Mouse (Mus musculus) kidney, adult 11 months (tissue): ENCODE data around the gene Dpm1.

Experiments
- DNase-seq: peaks from one replicate; pipeline ENCODE4 v3.0.0; 2022

The Dpm1 gene

DNA sequence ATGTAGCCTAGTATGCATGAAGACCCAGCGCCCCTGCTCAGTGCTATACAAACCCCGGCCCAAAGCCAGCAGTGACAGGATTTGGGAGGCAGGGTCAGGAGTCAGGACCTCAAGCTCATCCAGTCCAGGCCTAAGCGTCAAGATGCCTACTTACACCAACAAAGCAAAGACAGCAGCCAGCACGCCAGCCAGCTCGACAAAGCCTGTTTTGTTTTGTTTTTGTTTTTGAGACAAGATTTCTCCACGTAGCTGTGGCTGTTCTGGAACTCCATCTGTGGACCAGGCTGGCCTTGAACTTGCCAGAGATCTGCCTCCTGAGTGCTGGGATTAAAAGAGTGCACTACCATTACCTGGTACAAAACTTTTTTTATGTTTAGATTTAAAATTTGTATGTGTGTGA lies 7.1 kb downstream of the Dpm1 start:
- no peak for DNase-seq

DNA sequence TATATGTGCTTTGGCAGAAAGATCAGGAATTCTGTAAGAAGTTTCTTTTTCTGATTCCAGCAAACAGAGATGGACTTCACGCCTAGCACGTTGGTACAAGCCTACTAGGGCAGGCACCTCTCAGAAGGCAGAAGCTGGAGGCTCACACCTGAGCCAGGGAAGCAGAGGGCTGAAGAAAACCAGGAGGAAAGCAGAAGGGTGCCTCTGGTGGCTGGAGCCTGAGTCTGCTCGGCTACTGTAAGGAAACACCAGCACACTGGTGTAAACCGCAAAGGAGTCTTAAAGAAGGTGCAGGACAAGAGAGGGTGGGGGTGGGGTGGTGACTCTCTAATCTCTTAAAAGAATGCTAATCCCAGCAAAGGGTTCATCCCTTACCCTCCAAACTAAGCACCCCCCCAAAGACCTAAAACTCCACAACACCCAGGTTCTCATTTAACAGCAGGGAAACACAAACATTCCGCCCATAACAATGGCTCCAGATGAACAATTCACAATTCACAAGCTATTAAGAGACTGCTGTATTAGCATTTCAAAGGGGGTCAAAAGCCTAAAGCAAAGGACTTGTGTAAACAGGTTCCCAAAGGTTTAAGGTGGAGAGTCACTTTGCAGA lies 16.5 kb downstream of the Dpm1 start:
- no peak for DNase-seq

DNA sequence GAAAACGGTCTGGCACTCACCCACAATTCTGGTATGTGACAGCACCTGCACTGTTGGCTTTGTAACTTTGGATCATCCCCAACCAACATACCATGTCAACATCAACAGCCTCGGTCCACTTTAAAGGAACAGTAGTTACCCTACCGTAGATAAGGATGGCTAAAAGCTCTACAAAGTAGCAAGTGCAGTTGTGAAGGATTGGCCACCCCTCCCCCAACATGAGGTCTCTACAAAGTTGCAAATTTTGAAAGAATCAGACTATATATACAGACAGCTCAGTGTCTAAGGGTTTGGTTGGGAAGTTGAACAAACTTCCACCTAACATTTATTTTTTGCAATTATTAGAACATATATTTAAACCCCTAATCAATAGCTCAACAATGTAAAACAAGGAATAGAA lies 22.5 kb downstream of the Dpm1 start:
- DNase-seq: no peak

DNA sequence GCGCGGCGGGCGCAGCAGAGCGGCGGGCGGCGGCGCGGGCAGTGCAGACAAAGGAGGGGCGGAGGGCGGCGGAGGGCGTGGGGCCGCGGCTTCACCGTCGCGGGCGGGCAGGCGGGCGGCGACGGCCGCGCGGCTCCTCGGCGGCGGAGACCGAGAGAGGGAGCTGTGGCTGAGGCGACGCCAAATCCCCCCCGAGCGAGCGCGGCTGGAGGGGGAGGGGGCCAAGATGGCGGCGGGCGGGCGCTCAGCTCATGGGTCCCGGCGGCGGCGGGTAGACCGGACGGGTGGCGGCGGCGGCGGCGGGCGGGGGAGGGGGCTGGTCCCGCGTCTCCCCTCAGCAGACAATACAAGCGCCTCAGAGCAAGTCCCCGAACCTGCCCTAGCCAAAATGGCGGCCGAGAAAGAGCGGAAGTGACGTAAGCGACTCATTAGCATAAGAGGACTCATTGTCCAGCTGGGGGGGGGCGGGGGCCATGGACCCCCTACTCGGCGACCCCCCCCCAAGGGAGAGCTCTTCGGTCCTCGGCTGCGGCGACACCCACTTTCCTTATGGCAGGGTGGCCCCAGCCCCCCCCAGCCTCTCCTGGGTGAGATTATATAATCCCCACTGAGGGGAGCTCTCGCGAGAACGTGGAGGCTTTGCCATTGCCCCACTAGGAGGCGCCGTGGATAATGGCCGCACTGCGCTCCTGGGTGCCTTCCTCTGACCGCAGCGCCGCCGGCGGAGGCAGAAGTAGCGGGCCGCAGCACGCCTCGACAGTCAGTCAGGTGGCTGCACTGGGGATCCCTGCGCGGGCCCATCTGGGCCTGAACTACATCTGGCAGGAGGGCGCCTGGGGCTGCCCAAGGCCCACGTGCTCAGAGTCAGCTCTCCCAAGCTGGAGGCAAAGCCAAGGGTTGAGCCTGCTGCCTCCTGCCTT lies 23.4 kb downstream of the Dpm1 start, which contains the start of gene Adnp:
TSS of gene Adnp (minus strand) at position 388 of the 920 bp plus-strand sequence.
- peak; percentile 97 for DNase-seq

DNA sequence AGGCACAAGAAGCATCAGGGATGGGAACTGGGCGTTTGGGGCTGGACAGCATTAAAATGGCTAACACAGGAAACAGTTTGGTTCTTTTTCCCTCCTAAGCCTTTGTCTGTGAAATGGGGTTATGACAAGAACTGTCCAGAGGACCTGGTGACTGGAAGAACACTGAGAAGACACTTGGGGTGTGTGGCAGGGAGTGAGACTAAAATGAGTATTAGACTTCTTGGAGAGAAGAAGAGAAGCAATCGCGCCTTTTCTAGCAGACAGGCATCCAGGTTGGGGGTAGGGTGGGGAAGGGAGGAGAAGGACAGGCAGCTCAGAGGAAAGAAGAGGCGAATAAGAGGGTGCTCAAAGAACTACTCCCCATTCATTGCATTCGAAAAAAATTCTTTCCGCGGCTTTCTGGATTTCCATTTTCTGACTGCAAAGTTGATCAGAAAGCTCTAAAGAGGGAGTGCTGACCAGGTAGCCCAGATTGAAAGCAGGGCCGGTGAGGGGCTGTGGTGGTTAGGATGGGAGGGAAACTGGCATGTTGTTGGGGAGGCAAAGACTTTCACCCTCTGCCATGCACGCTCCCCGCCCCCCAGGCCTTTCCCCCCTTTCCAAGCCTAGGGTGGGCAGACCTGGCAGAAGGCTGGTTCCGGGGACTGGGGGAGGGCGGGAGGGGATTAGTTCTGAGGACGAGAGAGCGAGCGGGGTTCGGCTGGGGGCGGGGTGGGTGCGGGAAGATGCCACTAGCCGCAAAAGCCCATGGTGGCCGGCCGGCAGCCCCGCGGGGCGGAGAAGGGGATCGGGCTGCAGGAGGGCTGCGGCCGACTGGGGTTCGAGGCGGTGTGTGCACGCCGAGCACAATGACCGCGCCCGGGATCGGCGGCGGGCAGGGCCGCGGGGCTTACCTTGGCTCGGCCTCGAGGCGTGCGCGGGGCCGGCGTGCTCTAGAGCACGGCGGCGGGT lies 24.4 kb downstream of the Dpm1 start:
- peak; percentile 24 for DNase-seq

DNA sequence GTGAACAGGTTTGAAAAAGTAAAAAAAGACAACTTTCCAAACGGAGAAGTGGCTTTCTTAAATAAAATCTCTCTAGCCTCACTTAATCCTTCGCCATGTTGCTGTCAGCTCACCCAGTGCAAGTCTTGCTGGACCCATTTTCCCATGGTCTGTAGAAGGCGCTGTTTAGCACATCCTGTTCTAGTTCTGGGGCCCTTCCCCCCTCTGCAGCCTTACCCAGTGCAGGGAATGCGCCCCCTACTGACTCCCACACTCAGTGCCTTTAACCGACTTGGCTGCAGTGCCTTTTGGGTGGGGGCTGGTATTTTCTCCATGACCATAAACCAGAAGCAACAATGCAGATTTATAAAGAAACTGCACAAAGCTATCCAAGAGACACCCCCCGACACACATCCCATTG lies 25.1 kb downstream of the Dpm1 start:
- DNase-seq: peak; percentile 86

DNA sequence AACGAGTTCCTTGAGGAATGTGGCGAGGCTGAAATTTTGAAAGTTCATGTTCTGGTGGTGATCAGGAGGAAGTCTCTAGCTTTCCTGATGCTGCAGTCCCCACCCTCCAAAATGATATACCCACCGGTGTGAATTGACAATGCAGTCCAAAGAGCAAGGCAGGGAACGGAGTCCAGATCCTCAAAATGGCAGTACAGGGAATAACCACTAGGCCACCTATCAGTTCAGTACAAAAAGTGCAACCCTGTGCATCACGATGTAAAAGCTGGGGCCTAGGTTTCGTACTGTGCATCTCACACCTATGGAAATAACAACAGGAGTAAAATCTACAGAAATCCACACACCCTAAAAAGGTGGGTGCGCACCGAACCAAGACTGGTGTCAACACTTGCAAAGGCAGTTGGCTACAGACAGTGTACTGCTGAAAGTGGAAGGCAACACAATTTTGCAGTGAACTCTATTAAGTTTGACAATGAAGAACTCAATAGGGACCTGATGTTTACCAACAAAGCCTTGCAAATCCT lies 25.9 kb downstream of the Dpm1 start:
- no peak for DNase-seq

DNA sequence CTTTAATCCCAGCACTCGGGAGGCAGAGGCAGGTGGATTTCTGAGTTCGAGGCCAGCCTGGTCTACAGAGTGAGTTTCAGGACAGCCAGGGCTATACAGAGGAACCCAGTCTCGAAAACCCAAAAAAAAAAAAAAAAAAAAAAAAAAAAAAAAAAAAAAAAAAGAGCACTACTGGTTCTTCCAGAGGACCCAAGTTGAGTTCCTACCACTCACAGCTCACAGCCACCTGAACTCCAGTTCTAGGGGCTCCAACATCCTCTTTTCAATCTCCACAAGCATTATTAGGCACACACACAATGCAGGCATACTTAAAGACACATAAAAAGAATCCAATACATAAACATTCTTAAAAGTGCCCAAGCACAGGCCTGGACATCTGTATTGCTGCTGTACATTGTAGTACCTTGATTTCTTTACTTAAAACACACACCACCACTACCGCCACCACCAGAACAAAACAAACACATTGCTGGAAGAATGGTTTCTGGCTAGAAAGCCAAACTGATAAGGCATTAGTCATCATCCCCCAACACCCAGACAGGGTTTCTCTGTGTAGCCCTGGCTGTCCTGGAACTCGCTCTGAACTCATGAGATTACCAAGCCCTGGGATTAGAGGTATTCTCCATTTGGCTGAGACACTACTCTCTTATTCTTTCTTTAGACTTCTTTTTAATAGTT lies 30.2 kb downstream of the Dpm1 start:
- DNase-seq: no peak

DNA sequence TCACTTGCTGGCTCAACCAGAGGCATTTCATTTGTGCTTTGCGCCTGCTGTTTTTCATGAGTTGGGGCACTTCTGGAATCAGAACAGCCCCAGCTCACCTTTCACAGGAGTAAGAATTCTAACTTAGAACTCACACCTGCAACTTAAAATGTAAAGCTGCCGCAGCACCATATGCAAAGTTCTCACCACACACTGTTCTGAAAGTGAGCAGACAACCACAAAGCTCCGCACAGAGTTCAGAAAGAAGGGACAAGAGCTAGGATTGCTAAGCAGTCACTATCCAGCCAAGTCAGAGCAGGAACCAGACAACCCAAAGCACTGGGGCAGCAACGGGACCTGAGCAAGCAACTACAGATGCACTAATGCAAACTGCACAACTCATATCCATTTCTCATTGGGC lies 30.9 kb downstream of the Dpm1 start:
- DNase-seq: no peak

DNA sequence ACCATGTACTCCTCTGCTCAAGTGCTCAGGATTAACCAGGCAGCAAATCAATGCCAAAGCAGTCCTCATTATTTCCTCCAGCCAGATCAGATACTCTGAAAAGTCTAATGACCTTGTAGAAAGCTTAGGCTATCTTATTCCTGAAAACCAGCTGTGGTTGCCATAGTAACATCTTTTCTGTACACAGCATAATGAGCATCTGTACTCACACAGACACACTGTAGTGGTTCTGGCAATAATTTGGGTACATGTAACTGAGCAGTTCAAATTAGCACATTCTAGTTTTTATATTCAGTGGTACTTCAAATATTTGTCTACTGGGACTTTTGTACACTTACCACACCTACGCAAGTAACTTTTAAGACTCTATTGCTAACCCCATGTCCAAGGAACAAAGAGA lies 32.0 kb downstream of the Dpm1 start:
- DNase-seq: no peak

DNA sequence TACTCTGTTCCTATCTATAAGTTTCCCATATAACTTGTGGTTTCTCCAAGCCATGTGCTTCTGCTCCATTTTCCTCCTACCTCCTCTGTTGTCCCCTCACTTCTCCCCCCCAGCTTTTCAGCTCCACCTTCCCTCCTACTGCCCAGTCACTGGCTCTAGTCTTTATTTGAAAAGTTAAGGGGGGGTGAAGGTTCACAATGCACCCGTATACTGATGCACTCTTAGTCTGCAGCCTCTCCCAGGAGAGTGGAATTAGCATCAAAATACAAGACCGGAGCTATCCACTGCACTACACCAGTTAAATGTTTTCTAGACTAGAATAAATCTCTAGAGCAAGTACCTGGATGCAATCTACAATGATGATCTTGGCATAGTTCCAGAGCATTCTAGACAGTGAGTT lies 34.7 kb downstream of the Dpm1 start:
- DNase-seq: no peak

DNA sequence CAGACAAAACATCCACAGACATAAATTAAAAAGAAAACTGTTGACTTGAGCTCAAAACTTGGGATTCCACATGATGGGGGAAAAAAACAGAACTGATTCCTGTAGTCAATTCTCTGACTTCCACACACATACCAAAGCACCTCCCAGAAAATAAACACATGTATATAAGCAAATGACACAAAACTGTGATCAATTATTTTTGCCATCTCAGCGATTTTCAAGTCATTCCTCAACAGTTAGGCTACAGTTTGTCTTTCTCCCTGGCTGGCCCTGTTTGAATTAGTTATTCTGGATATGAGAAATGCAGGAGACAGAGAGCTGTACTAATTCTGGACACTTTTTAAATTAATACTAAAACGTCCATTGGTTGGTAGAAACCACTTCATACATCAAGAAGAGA lies 36.7 kb downstream of the Dpm1 start:
- DNase-seq: no peak

DNA sequence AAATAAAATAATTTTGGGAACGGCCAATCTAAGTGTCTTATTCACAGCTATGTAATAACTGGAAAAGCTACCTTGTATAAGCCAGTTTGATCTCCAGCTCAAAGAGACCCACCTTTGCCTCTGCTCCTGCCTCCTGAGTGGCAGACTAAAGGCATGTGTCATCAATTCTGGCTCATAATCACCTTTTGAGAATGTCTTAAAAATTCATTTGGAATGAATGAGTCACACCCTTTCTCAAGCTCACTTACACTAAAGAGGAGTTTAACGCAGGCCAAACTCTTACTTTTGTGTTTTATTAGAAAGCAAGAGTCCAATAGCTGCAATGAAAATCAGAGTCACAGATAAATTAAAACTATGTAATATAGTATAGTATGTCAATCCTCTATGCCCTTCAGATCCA lies 38.5 kb downstream of the Dpm1 start:
- DNase-seq: no peak

DNA sequence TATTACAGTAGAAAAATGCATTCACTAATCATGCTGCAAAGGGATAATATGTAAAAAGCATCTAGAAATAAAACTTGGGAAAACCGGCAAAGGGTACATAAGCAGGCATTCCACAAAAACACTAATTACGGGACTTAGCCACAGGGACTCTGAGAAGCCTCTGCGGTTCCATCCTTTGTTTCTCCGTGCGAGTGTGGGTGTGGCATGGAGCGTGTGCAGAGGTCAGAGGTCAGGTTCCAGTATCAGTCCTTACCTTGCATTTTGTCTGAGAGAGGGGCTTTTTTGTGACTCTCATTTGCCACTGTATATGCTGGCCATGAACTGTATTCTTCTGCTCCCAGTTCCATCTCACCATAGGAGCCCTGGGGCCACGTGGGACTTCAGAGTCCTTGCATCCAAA lies 54.4 kb downstream of the Dpm1 start:
- DNase-seq: no peak

DNA sequence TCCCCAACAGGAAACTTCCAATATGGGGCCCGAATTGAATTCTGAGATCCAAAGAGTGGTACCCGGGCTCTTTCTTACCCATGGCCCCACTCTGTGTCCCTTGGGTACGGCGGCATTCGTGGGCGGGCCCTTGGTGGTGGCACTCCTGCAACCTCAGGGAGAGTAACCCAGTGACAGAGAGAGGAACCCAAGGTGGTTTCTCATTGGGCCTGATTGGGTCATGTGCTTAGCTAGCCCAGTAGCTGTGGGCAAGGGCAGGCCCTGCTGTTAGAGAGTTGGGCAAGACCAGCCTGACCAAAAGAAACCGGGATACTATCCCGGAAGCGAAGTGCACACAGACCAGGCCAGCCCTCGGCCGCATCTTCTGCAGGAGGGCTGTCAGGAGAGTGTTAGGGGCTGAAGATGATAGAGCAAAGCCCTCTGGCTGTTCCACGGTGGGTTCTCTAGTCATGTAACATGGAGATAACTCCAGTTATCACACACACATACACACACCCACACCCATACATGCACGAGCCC lies 60.2 kb downstream of the Dpm1 start:
- peak; percentile 87 for DNase-seq

DNA sequence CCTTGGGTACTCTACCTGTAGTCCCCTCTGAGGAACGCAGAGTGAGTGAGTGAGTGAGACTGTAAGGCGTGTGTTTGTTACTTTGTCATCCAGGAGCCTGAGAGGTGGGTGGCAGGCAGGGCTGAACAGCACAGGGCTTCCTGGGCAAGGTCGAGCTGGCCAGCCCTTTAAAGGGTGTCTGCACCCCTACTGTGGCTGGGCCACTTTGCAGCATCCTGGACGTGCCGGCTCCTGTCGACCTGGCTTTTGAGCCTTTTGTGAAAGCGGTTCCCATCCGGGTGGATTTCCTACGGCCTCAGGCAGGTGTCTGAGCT lies 60.6 kb downstream of the Dpm1 start:
- peak; percentile 42 for DNase-seq

DNA sequence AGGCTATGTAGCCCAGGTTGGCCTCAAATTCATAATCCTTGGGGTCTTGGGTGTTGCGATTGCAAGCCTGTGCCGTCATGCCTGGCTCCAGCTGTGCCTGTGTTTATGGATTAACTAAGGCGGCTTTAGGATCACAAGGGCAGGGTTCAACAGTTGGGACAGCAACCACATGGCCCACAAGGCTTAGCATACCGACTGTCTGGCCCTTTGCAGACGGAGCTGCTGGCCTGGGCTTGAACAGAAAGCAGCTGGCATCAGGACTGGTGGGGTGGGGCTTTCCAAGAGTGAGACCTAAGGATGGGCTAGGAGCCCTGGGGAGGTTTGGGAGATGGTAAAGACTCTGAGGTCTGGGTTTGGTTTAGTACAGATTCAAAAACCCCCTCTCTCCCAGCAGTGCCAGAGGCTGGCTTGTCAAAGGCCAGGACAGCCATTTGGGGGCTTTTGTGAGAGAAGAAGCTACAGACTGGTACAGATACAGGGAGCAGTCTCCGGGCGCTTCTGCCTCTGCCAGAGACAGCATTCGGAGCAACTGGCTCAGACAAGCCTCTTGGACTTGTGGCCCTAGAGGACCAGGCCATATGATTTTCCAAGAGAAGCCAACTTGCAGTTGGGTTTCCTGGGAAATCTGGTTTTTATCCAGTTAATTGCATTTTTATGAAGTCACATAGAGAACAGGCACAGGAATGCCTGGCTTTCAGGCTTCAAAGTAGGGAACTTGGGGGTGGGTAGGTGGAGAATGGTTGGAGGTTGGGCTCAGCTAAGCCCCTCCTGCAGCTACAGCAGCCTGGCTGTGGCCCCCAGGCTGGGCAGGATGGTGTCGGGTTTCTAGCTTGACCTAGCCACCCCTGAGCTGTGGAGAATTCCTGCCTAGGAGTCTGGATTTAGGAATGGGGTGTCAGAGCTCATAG lies 61.2 kb downstream of the Dpm1 start:
- peak; percentile 53 for DNase-seq

DNA sequence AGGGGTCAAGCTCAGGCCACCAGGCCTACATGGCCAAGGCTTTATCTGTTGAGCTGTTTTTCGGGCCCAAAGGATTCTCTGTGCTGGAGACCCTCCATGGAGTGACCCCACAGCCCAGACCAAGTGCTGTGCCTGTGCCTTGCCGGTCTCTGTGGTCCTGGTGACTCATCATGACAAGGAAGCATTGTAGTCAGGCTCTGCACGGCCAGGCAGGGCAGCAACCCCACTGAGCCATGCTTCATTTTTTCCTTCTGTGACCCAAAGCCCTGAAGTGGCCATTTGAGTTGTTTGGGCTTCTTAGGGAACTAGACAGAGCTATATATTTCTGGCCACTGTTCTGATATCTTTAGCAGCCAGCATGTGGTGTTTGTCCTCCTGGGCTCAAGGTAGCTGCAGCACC lies 62.6 kb downstream of the Dpm1 start:
- no peak for DNase-seq

DNA sequence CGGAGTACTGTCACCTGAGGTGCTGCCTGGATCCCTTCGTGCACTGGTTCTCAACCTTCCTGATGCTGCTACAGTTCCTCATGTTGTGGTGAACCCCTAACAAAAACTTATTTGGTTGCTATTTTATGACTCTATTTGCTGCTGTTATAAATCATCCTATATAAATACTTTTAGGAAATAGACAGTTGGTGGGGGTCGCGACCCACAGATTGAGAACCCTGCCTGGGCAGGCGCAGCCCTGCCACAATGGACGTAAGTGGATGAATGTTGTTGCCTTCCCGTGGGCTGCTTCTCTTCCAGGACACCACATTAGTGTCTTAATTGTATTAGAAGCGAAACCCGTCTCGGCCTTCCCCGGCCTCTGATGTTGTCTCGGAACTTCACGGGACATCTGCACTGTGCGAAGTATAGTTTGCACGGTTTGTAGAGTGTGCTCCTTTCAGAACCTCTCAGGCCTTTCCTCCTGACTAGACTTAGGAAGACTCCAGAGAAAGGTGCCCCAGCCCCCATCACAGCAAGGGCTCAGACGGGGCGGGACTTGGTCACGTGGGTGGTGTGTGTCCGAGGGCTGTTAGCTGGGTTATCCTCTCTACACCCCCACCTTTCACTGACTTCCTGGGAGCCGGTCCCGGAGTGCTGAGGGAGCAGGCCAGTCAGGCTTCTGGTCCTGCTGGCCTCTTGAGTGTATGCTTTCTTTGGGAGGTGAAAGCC lies 63.5 kb downstream of the Dpm1 start:
- peak; percentile 54 for DNase-seq

DNA sequence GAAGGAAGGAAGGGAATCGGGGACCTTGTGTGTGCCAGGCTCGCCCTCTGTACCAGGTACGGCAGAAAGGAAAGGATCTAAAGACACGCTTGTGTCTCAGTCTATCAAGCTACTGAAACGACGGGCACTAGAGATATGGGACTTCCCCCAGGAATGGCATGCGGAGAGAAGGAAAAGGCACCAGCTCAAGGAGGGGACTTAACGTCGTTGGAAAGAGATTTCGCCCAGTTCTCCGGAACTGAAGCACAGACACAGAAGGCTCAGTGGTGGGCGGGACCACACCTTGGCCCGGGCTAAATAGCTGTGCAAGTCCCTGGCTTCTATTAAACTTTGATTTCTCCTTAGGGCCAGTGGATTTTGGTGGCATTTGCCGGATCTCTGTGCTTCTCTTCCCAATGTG lies 68.4 kb downstream of the Dpm1 start:
- DNase-seq: no peak

DNA sequence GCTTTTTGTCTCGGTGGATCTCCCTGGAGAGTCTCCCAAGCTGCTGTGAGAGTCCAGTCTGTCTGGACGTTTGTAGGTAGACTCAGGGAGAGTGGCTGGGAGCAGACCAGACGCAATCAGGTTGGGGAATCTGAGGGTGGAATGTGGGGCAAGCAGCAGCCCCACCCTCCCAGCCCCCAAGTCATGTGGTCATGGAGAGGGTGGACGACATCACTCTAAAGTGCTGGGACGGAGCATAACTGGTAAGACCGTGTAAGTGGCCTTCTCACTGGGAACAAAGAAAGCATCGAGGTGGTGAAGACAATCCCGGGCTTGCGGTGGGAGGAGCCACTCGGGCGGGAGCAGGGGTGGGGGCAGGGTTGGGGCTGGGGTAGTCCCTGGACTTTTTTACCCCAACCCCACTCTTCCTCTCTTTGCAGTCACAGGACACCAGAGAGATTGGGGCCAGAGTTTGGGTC lies 68.8 kb downstream of the Dpm1 start:
- DNase-seq: no peak
